Mouse (Mus musculus) kidney, embryonic 14.5 days (tissue): ENCODE measurements around the gene Smlr1. TPM values are rescaled to one million over a fixed set of nuclear protein-coding genes. Genes with fewer than 3 reads are reported as not detected.

Experiments
- ATAC-seq: fragments of 200-750 bp; cut with Nextera tagmentation; 2 replicates; pipeline ENCODE4 v1.8.0; 2017; ENCODE audit warnings: moderate number of reproducible peaks, mild to moderate bottlenecking, moderate TSS enrichment, moderate library complexity; ENCODE audit not compliant: low FRiP score, low TSS enrichment
- H3K27ac ChIP-seq: fragments of 300-500 bp; sonication (generic); 2 replicates; pipeline ENCODE4 v1.5.1; 2014; ENCODE audit warnings: low read depth, mild to moderate bottlenecking, low read length, moderate library complexity, mixed read lengths
- H3K27me3 ChIP-seq: fragments of 300-500 bp; sonication (generic); 2 replicates; pipeline ENCODE4 v1.6.1; 2014; ENCODE audit warnings: mild to moderate bottlenecking, low read length; ENCODE audit not compliant: control insufficient read depth, insufficient read depth
- H3K36me3 ChIP-seq: fragments of 300-500 bp; sonication (generic); 2 replicates; pipeline ENCODE4 v1.6.1; 2014; ENCODE audit warnings: low read length, mixed read lengths; ENCODE audit not compliant: control insufficient read depth, insufficient read depth
- H3K4me1 ChIP-seq: fragments of 300-500 bp; sonication (generic); 2 replicates; pipeline ENCODE4 v1.6.1; 2014; ENCODE audit warnings: low read length, mixed read lengths; ENCODE audit not compliant: control insufficient read depth, insufficient read depth
- H3K4me2 ChIP-seq: fragments of 300-500 bp; sonication (generic); replicated peaks from 2 replicates; pipeline ENCODE4 v1.6.1; 2014; ENCODE audit warnings: low read depth, mild to moderate bottlenecking, low read length
- H3K4me3 ChIP-seq: fragments of 300-500 bp; sonication (generic); 2 replicates; pipeline ENCODE4 v1.5.1; 2014; ENCODE audit warnings: mild to moderate bottlenecking, low read length
- H3K9ac ChIP-seq: fragments of 300-500 bp; sonication (generic); 2 replicates; pipeline ENCODE4 v1.6.1; 2014; ENCODE audit warnings: low read depth, mild to moderate bottlenecking, low read length, moderate library complexity
- H3K9me3 ChIP-seq: fragments of 300-500 bp; sonication (generic); 2 replicates; pipeline ENCODE4 v1.6.1; 2016; ENCODE audit warnings: low read length; ENCODE audit not compliant: control insufficient read depth
- WGBS: fragments of 180-500 bp; shearing (Covaris S2); extraction: QIAGEN DNeasy Blood & Tissue Kit; methylation state at CpG from one replicate; pipeline ENCODE4 v1.1.7; 2014; 5-methylcytosine and 5-hydroxymethylcytosine counted together
- polyA plus RNA-seq: library from polyadenylated mRNA; unstranded; fragments of >200 nt; fragmentation: Nextera tagmentation; extraction: Ambion mirVana; gene quantifications from 2 replicates; pipeline ENCODE4 v1.2.1, GENCODE M21; 2014

Gene Smlr1
- polyA plus RNA-seq, 1 experiment from 2014 or later, result not detected

DNA sequence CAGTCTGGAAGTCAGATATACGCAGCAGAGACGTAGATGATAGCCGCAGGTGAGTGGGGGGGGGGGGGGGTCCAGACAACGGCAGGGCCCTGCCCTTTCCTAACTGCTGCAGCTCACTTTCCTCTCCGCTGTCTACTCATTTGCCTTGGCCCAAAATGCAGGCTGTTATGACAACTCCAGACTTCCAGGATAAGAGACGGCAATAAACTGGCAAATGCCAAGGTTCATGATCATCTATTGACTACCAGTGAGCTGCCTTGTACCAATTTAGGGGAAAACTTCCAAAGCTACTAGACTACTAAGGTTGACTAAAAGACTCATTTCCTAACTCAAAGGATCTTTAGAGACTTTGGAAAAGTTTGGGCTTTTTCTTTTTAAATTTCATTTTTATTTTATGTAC lies 554 bp upstream of the Smlr1 start:
- Histone ChIP-seq H3K27me3 (no peaks in the 10 kb centered on the region), H3K4me3 (no peak overlapping the region), H3K27ac (no peak overlapping the region), H3K4me2 (no peak overlapping the region), H3K36me3 (no peaks in the 10 kb centered on the region), H3K9me3 (no peaks in the 10 kb centered on the region), H3K9ac (no peak overlapping the region), H3K4me1 (no peaks in the 10 kb centered on the region)
- 95% methylated on average over 6 of the region's 6 CpGs for WGBS
- ATAC-seq, result no peak

GRCm38 (mm10) chr10:25534467-25534866 lies 1.6 kb downstream of the Smlr1 start:
- 78% methylated on average over 5 of the region's 5 CpGs for WGBS
- Histone ChIP-seq H3K4me1 (no peaks in the 10 kb centered on the region), H3K27ac (no peak overlapping the region), H3K4me2 (no peak overlapping the region), H3K27me3 (no peaks in the 10 kb centered on the region), H3K9ac (no peak overlapping the region), H3K9me3 (no peaks in the 10 kb centered on the region), H3K36me3 (no peaks in the 10 kb centered on the region), H3K4me3 (no peak overlapping the region)
- ATAC-seq, result no peak

DNA sequence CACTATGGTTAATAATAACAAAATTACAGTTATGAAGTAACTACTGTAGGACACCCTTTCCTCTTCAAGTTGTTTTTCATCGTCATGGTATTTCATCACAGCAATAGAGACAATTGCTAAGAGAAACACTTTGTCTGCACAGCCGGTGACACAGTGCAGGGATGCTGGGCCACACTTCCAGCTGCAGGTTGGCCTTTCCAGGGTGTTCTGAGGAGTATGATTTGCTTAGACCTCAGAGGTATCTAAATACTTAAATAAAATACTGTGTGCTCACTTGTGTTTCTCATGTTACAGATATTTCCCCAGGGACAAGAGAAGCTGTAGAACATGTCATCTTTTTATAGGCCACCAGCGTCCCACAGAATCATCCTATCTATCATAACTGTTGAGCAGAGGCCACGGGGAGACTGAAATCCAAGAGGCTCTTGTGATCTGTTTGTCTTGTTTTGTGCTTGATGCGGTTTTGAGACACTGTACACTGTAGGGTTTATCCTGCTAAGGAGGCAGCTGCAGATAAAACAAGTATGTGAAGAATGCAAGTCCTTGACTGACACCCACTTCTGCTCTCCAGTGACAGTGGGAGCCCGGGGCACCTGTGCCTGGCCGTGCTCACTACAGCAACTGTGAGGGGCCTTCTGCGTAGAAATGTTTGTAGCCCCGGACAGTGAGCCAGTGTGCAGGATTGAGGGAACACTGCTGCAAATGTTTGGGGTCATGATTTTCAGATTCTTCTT lies 2.4 kb downstream of the Smlr1 start:
- H3K9ac ChIP-seq, result no peak overlapping the region
- H3K4me3 ChIP-seq, result no peak overlapping the region
- H3K27me3 ChIP-seq, result no peaks in the 10 kb centered on the region
- H3K4me1 ChIP-seq, result no peaks in the 10 kb centered on the region
- H3K4me2 ChIP-seq, result no peak overlapping the region
- H3K9me3 ChIP-seq, result no peaks in the 10 kb centered on the region
- no peaks in the 10 kb centered on the region for H3K36me3 ChIP-seq
- no peak for ATAC-seq
- no peak overlapping the region for H3K27ac ChIP-seq
- WGBS, result 69% methylated on average over 9 of the region's 9 CpGs

DNA sequence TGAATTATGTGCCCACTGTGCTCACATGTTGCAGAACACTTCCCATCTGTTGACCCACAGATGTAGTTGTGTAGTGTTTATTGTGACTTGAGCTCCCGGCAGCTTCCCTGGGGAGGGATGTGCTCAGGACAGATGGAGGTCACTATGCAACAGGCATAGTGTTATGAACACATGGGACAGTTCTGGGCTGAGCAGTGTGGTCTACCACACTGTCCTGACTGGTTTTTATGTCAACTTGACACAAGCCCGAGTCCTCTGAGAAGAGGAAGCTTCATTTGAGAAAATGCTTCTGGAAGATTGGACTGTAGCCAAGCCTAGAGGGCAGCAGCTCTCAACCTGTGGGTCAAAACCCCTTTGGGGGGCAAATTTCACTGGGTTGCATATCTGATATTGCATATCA lies 3.0 kb downstream of the Smlr1 start:
- H3K9me3 ChIP-seq, result no peaks in the 10 kb centered on the region
- WGBS, result 64% methylated on average over 2 of the region's 2 CpGs
- no peak overlapping the region for H3K4me2 ChIP-seq
- no peak overlapping the region for H3K4me3 ChIP-seq
- no peaks in the 10 kb centered on the region for H3K4me1 ChIP-seq
- ATAC-seq, result no peak
- no peaks in the 10 kb centered on the region for H3K36me3 ChIP-seq
- no peak overlapping the region for H3K9ac ChIP-seq
- H3K27me3 ChIP-seq, result no peaks in the 10 kb centered on the region
- H3K27ac ChIP-seq, result no peak overlapping the region

DNA sequence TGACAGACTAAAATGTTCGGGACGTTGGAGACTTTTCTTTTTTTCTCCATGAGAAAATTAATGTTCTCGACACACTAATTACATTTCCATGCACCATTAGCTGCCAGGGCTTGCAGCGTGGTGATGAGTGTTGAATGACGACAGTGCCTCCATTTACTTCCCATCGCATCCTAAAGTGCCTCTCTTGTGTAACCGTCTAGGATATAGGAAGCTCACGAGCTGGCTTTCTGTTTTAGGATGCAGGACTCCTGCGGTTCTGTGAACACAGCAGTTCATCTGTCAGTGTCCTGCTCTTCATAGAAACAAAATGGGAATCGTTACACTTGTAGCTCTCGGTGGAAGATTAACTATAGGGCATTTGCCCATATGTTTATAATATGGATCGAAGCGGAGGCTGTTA lies 4.7 kb downstream of the Smlr1 start:
- no peak overlapping the region for H3K27ac ChIP-seq
- 61% methylated on average over 13 of the region's 13 CpGs for WGBS
- ATAC-seq, result no peak

GRCm38 (mm10) chr10:25527126-25527525 lies 8.9 kb downstream of the Smlr1 start:
- no peak overlapping the region for H3K27ac ChIP-seq
- no peaks in the 10 kb centered on the region for H3K4me1 ChIP-seq
- no peak overlapping the region for H3K4me3 ChIP-seq
- no peaks in the 10 kb centered on the region for H3K27me3 ChIP-seq
- H3K36me3 ChIP-seq, result no peaks in the 10 kb centered on the region; the same call in 1 of the 2 replicates
- 86% methylated on average over 3 of the region's 3 CpGs for WGBS
- no peak for ATAC-seq
- no peaks in the 10 kb centered on the region for H3K9me3 ChIP-seq
- H3K4me2 ChIP-seq, result no peak overlapping the region
- H3K9ac ChIP-seq, result no peak overlapping the region

More for the DNA sequence above, 4.7 kb downstream of the Smlr1 start:
- H3K27me3 ChIP-seq, result no peaks in the 10 kb centered on the region
- no peak overlapping the region for H3K4me3 ChIP-seq
- H3K9me3 ChIP-seq, result no peaks in the 10 kb centered on the region
- no peaks in the 10 kb centered on the region for H3K4me1 ChIP-seq
- no peak overlapping the region for H3K4me2 ChIP-seq
- no peaks in the 10 kb centered on the region for H3K36me3 ChIP-seq
- no peak overlapping the region for H3K9ac ChIP-seq

DNA sequence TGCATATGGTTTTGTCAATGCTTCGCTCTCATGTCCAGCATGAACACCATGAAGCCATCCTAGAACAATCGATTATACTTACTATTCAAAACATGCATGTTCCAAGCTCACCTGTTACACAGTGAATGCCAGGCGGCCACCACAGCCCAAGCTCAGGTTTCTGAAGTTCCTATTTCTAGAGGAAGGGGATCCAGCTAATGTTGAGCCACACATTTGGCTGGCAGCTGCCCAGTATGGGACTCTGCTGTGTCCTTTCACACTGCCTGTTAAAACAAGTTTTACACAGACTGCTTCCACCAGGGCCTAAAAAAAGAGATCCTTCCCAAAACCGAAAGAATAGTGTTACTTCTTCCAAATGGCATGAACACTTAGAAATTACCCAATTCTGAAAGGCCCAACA lies 9.4 kb downstream of the Smlr1 start:
- Histone ChIP-seq H3K9ac (no peak overlapping the region), H3K4me2 (no peak overlapping the region), H3K4me3 (no peak overlapping the region), H3K4me1 (no peaks in the 10 kb centered on the region), H3K36me3 (no peaks in the 10 kb centered on the region; the same call in 1 of the 2 replicates), H3K27me3 (no peaks in the 10 kb centered on the region), H3K9me3 (no peaks in the 10 kb centered on the region), H3K27ac (no peak overlapping the region)
- 93% methylated on average over 4 of the region's 4 CpGs for WGBS
- ATAC-seq, result no peak

- H3K4me2 ChIP-seq, result no peak overlapping the region
- ATAC-seq, result no peak
- WGBS, result 79% methylated on average over 4 of the region's 4 CpGs
- H3K27me3 ChIP-seq, result no peaks in the 10 kb centered on the region
- H3K4me3 ChIP-seq, result no peak overlapping the region
- no peaks in the 10 kb centered on the region; the same call in 1 of the 2 replicates for H3K36me3 ChIP-seq
- H3K9me3 ChIP-seq, result no peaks in the 10 kb centered on the region
- no peak overlapping the region for H3K27ac ChIP-seq
- no peak overlapping the region for H3K9ac ChIP-seq
- no peaks in the 10 kb centered on the region for H3K4me1 ChIP-seq
Measured at GRCm38 (mm10) chr10:25526156-25526555, 9.9 kb downstream of the Smlr1 start.

DNA sequence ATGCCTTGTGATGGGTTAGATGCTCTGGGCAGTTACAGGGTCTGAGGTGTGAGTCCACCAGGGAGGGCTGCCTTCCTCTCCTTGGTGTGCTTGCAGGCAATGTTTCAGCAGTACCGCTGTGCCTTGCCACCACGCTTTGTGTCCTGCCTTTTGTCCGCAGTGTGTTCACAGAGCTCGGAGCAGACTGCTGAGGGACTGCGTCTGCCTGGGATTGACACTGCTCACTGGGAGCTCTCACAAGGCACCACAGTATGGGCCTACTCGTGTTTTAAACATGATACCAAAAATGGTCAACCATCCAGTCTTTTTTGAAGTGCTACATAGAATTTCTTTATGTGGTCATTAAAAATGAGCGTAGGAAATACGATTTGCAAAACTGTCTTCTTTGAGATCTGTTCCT lies 12.3 kb downstream of the Smlr1 start:
- no peak overlapping the region for H3K9ac ChIP-seq
- H3K27me3 ChIP-seq, result no peaks in the 10 kb centered on the region
- H3K4me2 ChIP-seq, result no peak overlapping the region
- no peak for ATAC-seq
- 92% methylated on average over 8 of the region's 8 CpGs for WGBS
- no peak overlapping the region for H3K4me3 ChIP-seq
- no peaks in the 10 kb centered on the region for H3K9me3 ChIP-seq
- no peaks in the 10 kb centered on the region for H3K4me1 ChIP-seq
- no peak overlapping the region for H3K27ac ChIP-seq
- H3K36me3 ChIP-seq, result no peaks in the 10 kb centered on the region; the same call in 1 of the 2 replicates
